Mouse (Mus musculus): Measurements from ENCODE around the gene BC029722. TPM values are rescaled to one million over a fixed set of nuclear protein-coding genes. Genes with fewer than 3 reads are reported as not detected.
"Not testable (repeated sequence)": the region's sequence is repeated elsewhere in the genome, so short reads cannot be mapped to it uniquely, and the experiment has no call there.

The BC029722 gene
- total RNA-seq, 1 experiment: 7.0 TPM

DNA sequence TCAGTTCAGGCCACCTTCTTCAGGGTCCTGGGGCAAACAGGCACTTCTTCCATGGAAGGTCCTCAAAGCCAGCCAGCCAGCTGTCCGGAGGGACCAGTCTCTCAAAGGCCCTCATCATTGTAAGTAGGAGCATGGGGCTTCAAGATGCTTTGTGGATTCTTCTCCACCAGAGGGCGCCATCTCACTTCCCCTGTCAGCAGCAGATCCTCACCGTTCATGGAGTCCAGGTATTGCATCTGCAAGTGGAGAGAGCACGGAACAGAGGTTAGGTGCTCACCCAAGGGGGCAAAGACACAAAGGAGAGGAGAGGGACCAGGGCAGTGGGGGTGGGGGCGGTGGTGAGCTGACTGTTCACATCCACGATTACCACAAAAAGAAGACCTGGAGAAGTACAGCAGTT lies 29.1 kb upstream of the BC029722 start:
- Histone ChIP-seq H3K9me3 (ENCODE audit: control insufficient read depth, insufficient read depth, low read depth, low read length) (no peaks in the 10 kb centered on the region), H3K9ac (ENCODE audit: insufficient read depth, low read depth, low read length, poor library complexity, severe bottlenecking) (no peak overlapping the region), H3K36me3 (ENCODE audit: control insufficient read depth, insufficient read depth, low read length, poor library complexity, severe bottlenecking) (peaks cover 27% of the 10 kb centered on the region), H3K27ac (ENCODE audit: insufficient read depth, low read depth, low read length, poor library complexity, severe bottlenecking) (no peak overlapping the region), H3K4me3 (ENCODE audit: insufficient read depth in 1 of 2, low read depth in 1 of 2, low read length in 2 of 2, poor library complexity in 1 of 2, severe bottlenecking in 1 of 2) (no peak overlapping the region), H3K4me1 (ENCODE audit: control insufficient read depth in 2 of 2, insufficient read depth in 2 of 2, low read length in 2 of 2, poor library complexity in 1 of 2) (peaks cover 0 to 6% of the 10 kb centered on the region in 2 experiments; a peak in 2 of 4 replicates)
- TF ChIP-seq CHD2 (IDR thresholded peaks at IDR 0.05; ENCODE audit: low read depth, low read length): no peak
- peak; percentile 42; the same call in 1 of the 2 replicates for TF ChIP-seq ZC3H11A (IDR thresholded peaks at IDR 0.05; ENCODE audit: borderline replicate concordance, low read depth, low read length)
- in situ Hi-C loops (cut with MboI; ENCODE audit: low sequenced_read_pairs in 2 of 2, unreplicated experiment in 2 of 2): no loop called here
- peak; percentile 83 for DNase-seq (ENCODE audit: low read depth, low spot score)

DNA sequence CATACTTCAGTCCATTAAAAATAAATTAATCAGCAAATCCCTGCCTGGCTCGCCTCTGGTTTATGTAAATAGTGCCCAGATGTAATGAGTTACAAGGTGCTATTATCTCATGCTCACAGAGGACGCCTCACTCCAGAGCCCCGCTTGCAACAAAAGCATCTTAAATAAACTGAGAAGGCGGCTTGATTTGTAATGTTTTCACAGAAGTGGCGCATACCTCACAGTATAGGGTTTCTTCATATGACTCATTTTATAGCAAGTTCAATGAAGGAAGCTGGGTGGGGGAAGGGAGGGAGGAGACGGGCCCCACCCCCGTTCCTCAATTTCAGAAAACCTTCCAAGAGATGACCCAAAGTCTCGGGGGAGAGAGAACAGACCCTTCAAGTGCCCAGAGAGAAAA lies 27.7 kb upstream of the BC029722 start:
- Histone ChIP-seq H3K9me3 (ENCODE audit: control insufficient read depth, insufficient read depth, low read depth, low read length) (no peaks in the 10 kb centered on the region), H3K9ac (ENCODE audit: insufficient read depth, low read depth, low read length, poor library complexity, severe bottlenecking) (no peak overlapping the region), H3K4me3 (ENCODE audit: insufficient read depth in 1 of 2, low read depth in 1 of 2, low read length in 2 of 2, poor library complexity in 1 of 2, severe bottlenecking in 1 of 2) (no peak overlapping the region), H3K4me1 (ENCODE audit: control insufficient read depth in 2 of 2, insufficient read depth in 2 of 2, low read length in 2 of 2, poor library complexity in 1 of 2) (peaks cover 0 to 6% of the 10 kb centered on the region in 2 experiments; a peak in 2 of 4 replicates), H3K36me3 (ENCODE audit: control insufficient read depth, insufficient read depth, low read length, poor library complexity, severe bottlenecking) (peaks cover 26% of the 10 kb centered on the region), H3K27ac (ENCODE audit: insufficient read depth, low read depth, low read length, poor library complexity, severe bottlenecking) (no peak overlapping the region)
- in situ Hi-C loops (cut with MboI; ENCODE audit: low sequenced_read_pairs in 2 of 2, unreplicated experiment in 2 of 2): no loop called here
- no peak for DNase-seq (ENCODE audit: low read depth, low spot score)
- TF ChIP-seq CHD2 (IDR thresholded peaks at IDR 0.05; ENCODE audit: low read depth, low read length): no peak
- no peak for TF ChIP-seq ZC3H11A (IDR thresholded peaks at IDR 0.05; ENCODE audit: borderline replicate concordance, low read depth, low read length)
- no peak for TF ChIP-seq MAFK (IDR thresholded peaks at IDR 0.05; ENCODE audit: insufficient read depth, low read depth, low read length)
- TF ChIP-seq ZNF384 (IDR thresholded peaks at IDR 0.05; ENCODE audit: low read depth, low read length): no peak
- TF ChIP-seq HCFC1 (IDR thresholded peaks at IDR 0.05; ENCODE audit: borderline replicate concordance, insufficient read depth, low read length): no peak

DNA sequence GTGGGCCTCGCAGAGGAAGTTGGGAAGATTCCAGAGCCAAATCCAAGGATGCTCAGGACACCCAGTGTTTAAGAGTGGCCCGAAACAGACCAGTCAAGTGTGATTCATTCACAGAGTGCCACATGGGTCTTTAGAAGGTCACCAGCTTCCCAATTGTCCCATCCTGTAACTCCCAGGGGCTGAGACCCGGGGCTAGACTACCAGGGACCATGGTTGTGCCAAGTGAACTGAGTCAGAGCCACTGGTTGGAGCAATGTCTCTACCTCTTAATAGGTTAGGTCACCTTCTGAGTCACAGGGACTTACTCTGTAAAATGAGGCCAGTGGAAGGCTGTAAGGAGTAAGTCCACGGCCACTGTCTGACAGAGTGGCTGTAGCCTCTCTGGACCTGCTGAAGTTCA lies 19.7 kb upstream of the BC029722 start:
- TF ChIP-seq HCFC1 (IDR thresholded peaks at IDR 0.05; ENCODE audit: borderline replicate concordance, insufficient read depth, low read length): no peak
- TF ChIP-seq MAFK (IDR thresholded peaks at IDR 0.05; ENCODE audit: insufficient read depth, low read depth, low read length): no peak
- no peak for TF ChIP-seq CHD2 (IDR thresholded peaks at IDR 0.05; ENCODE audit: low read depth, low read length)
- no peak for TF ChIP-seq ZNF384 (IDR thresholded peaks at IDR 0.05; ENCODE audit: low read depth, low read length)
- TF ChIP-seq ZC3H11A (IDR thresholded peaks at IDR 0.05; ENCODE audit: borderline replicate concordance, low read depth, low read length): no peak
- no peaks in the 10 kb centered on the region for H3K36me3 ChIP-seq (ENCODE audit: control insufficient read depth, insufficient read depth, low read length, poor library complexity, severe bottlenecking)
- H3K27ac ChIP-seq (ENCODE audit: insufficient read depth, low read depth, low read length, poor library complexity, severe bottlenecking): no peak overlapping the region
- no peak for DNase-seq (ENCODE audit: low read depth, low spot score)
- in situ Hi-C loops (cut with MboI; ENCODE audit: low sequenced_read_pairs in 2 of 2, unreplicated experiment in 2 of 2): no loop called here
- H3K4me1 ChIP-seq (ENCODE audit: control insufficient read depth in 2 of 2, insufficient read depth in 2 of 2, low read length in 2 of 2, poor library complexity in 1 of 2): peaks cover 0 to 18% of the 10 kb centered on the region in 2 experiments; a peak in 2 of 4 replicates
- no peaks in the 10 kb centered on the region for H3K9me3 ChIP-seq (ENCODE audit: control insufficient read depth, insufficient read depth, low read depth, low read length)
- no peak overlapping the region for H3K9ac ChIP-seq (ENCODE audit: insufficient read depth, low read depth, low read length, poor library complexity, severe bottlenecking)
- H3K4me3 ChIP-seq (ENCODE audit: insufficient read depth in 1 of 2, low read depth in 1 of 2, low read length in 2 of 2, poor library complexity in 1 of 2, severe bottlenecking in 1 of 2): no peak overlapping the region

DNA sequence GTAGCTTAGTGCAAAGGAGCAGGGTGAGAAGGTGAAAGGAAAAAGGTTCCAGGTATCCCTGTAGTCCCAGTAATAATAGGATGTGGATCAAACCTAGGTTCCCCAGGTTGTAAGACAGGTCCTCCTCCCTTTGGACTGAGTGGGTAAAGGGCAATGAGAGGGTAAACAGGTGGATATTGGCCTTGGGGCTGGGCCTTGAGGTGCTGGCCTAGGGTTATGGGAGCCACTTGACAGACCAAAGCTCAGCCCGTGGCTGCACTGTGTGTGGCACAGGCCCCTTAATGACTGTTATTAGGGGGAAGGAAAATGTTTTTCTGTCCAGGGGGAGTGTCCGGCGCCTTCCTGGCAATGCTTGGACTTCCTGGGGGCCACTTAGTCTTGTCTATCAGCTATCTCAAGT lies 18.7 kb upstream of the BC029722 start:
- Histone ChIP-seq H3K36me3 (ENCODE audit: control insufficient read depth, insufficient read depth, low read length, poor library complexity, severe bottlenecking) (no peaks in the 10 kb centered on the region), H3K9ac (ENCODE audit: insufficient read depth, low read depth, low read length, poor library complexity, severe bottlenecking) (no peak overlapping the region), H3K27ac (ENCODE audit: insufficient read depth, low read depth, low read length, poor library complexity, severe bottlenecking) (no peak overlapping the region), H3K4me3 (ENCODE audit: insufficient read depth in 1 of 2, low read depth in 1 of 2, low read length in 2 of 2, poor library complexity in 1 of 2, severe bottlenecking in 1 of 2) (no peak overlapping the region), H3K9me3 (ENCODE audit: control insufficient read depth, insufficient read depth, low read depth, low read length) (no peaks in the 10 kb centered on the region), H3K4me1 (ENCODE audit: control insufficient read depth in 2 of 2, insufficient read depth in 2 of 2, low read length in 2 of 2, poor library complexity in 1 of 2) (peaks cover 0 to 18% of the 10 kb centered on the region in 2 experiments; a peak in 2 of 4 replicates)
- in situ Hi-C loops (cut with MboI; ENCODE audit: low sequenced_read_pairs in 2 of 2, unreplicated experiment in 2 of 2): no loop called here
- DNase-seq (ENCODE audit: low read depth, low spot score): no peak
- no peak for TF ChIP-seq ZC3H11A (IDR thresholded peaks at IDR 0.05; ENCODE audit: borderline replicate concordance, low read depth, low read length)
- TF ChIP-seq ZNF384 (IDR thresholded peaks at IDR 0.05; ENCODE audit: low read depth, low read length): no peak
- no peak for TF ChIP-seq CHD2 (IDR thresholded peaks at IDR 0.05; ENCODE audit: low read depth, low read length)
- no peak for TF ChIP-seq MAFK (IDR thresholded peaks at IDR 0.05; ENCODE audit: insufficient read depth, low read depth, low read length)
- no peak for TF ChIP-seq HCFC1 (IDR thresholded peaks at IDR 0.05; ENCODE audit: borderline replicate concordance, insufficient read depth, low read length)

DNA sequence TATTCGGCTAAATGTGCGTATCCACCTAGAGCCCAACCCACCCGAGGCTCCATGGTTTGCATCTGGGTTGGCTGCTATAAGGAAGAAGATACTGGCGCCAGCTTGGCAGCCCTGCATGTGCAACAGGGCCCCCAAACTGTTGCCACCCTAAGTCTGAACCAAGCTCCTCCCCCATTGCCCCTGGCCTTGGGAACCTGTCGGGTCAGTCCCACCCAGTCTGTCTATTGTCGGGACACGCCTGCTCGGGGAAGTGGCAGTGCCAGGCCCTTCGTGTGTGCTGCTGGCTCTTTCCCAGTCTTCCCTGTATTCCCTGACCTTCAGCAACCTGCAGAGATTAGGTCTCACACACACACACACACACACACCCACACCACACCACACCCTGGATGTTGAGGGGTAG lies 15.5 kb upstream of the BC029722 start, which contains the start of gene Fam83c:
Gene Fam83c, minus strand, starts transcription at position 123 of the 400 bp plus-strand sequence.
- DNase-seq (ENCODE audit: low read depth, low spot score): no peak
- no peak within 1 kb of the TSS for H3K27ac ChIP-seq (ENCODE audit: insufficient read depth, low read depth, low read length, poor library complexity, severe bottlenecking)
- no peak for TF ChIP-seq HCFC1 (IDR thresholded peaks at IDR 0.05; ENCODE audit: borderline replicate concordance, insufficient read depth, low read length)
- no peak for TF ChIP-seq ZNF384 (IDR thresholded peaks at IDR 0.05; ENCODE audit: low read depth, low read length)
- no peak for TF ChIP-seq MAFK (IDR thresholded peaks at IDR 0.05; ENCODE audit: insufficient read depth, low read depth, low read length)
- TF ChIP-seq CHD2 (IDR thresholded peaks at IDR 0.05; ENCODE audit: low read depth, low read length): no peak
- TF ChIP-seq ZC3H11A (IDR thresholded peaks at IDR 0.05; ENCODE audit: borderline replicate concordance, low read depth, low read length): no peak
- no peaks in the 10 kb centered on the region for H3K36me3 ChIP-seq (ENCODE audit: control insufficient read depth, insufficient read depth, low read length, poor library complexity, severe bottlenecking)
- H3K9me3 ChIP-seq (ENCODE audit: control insufficient read depth, insufficient read depth, low read depth, low read length): no peaks in the 10 kb centered on the region
- in situ Hi-C loops (cut with MboI; ENCODE audit: low sequenced_read_pairs in 2 of 2, unreplicated experiment in 2 of 2): loop anchor here in 1 of 2 experiments (5.0 kb wide), 1 partner anchor 113 kb away; the partner anchor contains the start of gene Gdf5
- H3K4me1 ChIP-seq (ENCODE audit: control insufficient read depth in 2 of 2, insufficient read depth in 2 of 2, low read length in 2 of 2, poor library complexity in 1 of 2): peaks cover 0 to 20% of the 10 kb centered on the region in 2 experiments; a peak in 2 of 4 replicates
- H3K9ac ChIP-seq (ENCODE audit: insufficient read depth, low read depth, low read length, poor library complexity, severe bottlenecking): no peak within 1 kb of the TSS
- H3K4me3 ChIP-seq (ENCODE audit: insufficient read depth in 1 of 2, low read depth in 1 of 2, low read length in 2 of 2, poor library complexity in 1 of 2, severe bottlenecking in 1 of 2): peak within 1 kb of the TSS in 1 of 2 experiments; percentile 15; a peak in 1 of 4 replicates

DNA sequence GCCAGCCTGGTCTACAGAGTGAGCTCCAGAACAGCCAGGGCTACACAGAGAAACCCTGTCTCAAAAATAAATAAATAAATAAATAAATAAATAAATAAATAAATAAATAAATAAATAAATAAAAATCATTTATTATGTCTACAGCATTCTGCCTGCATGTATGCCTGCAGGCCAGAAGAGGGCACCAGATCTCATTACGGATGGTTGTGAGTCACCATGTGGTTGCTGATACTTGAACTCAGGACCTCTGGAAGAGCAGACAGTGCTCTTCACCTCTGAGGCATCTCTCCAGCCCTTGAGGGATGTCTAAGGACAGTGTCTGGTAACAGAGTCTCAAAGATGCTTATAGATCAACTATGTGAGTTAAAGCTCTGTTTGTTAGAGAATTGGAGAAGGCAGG lies 12.9 kb upstream of the BC029722 start:
- H3K36me3 ChIP-seq (ENCODE audit: control insufficient read depth, insufficient read depth, low read length, poor library complexity, severe bottlenecking); H3K27ac ChIP-seq (ENCODE audit: insufficient read depth, low read depth, low read length, poor library complexity, severe bottlenecking); H3K9me3 ChIP-seq (ENCODE audit: control insufficient read depth, insufficient read depth, low read depth, low read length); DNase-seq (ENCODE audit: low read depth, low spot score); H3K4me3 ChIP-seq (ENCODE audit: insufficient read depth in 1 of 2, low read depth in 1 of 2, low read length in 2 of 2, poor library complexity in 1 of 2, severe bottlenecking in 1 of 2); H3K9ac ChIP-seq (ENCODE audit: insufficient read depth, low read depth, low read length, poor library complexity, severe bottlenecking): not testable (repeated sequence)
- in situ Hi-C loops (cut with MboI; ENCODE audit: low sequenced_read_pairs in 2 of 2, unreplicated experiment in 2 of 2): loop anchor here in 1 of 2 experiments (5.0 kb wide), 1 partner anchor 115 kb away; the partner anchor contains the start of gene Gdf5
- peaks cover 0 to 18% of the 10 kb centered on the region in 2 experiments; a peak in 2 of 4 replicates for H3K4me1 ChIP-seq (ENCODE audit: control insufficient read depth in 2 of 2, insufficient read depth in 2 of 2, low read length in 2 of 2, poor library complexity in 1 of 2)
